Mouse (Mus musculus) heart, embryonic 14.5 days (tissue): Measurements from ENCODE around the gene A730009L09Rik. TPM values are rescaled to one million over a fixed set of nuclear protein-coding genes. Genes with fewer than 3 reads are reported as not detected.

Experiments
- ATAC-seq: fragments of 200-750 bp; cut with Nextera tagmentation; 2 replicates; pipeline ENCODE4 v1.8.0; 2017; ENCODE audit warnings: low read depth, moderate TSS enrichment; ENCODE audit not compliant: insufficient number of reproducible peaks, insufficient read depth, low FRiP score
- H3K27ac ChIP-seq, 2 experiments: fragments of 200-500 bp in 1 of 2; fragments of 300-500 bp in 1 of 2; sonication (generic) in 1 of 2; replicated peaks in 1 of 2; 2 replicates each; pipeline ENCODE4 v1.5.1; 2012 to 2014; ENCODE audit warnings: low read depth in 2 of 2, low read length in 2 of 2, control low read depth in 1 of 2, mild to moderate bottlenecking in 1 of 2, mixed read lengths in 1 of 2; ENCODE audit not compliant: control insufficient read depth in 1 of 2, insufficient read depth in 1 of 2
- H3K27me3 ChIP-seq: fragments of 300-500 bp; sonication (generic); 2 replicates; pipeline ENCODE4 v1.6.1; 2014; ENCODE audit warnings: mild to moderate bottlenecking, low read length, control low read depth; ENCODE audit not compliant: control insufficient read depth, insufficient read depth
- H3K36me3 ChIP-seq: fragments of 300-500 bp; sonication (generic); 2 replicates; pipeline ENCODE4 v1.6.1; 2014; ENCODE audit warnings: mild to moderate bottlenecking, control low read depth, low read length, mixed read lengths; ENCODE audit not compliant: control insufficient read depth, insufficient read depth
- H3K4me1 ChIP-seq, 2 experiments: fragments of 200-500 bp in 1 of 2; fragments of 300-500 bp in 1 of 2; sonication (generic) in 1 of 2; 2 replicates each; pipeline ENCODE4 v1.6.1; 2012 to 2014; ENCODE audit warnings: low read length in 2 of 2, control low read depth in 1 of 2, mixed read lengths in 1 of 2; ENCODE audit not compliant: control insufficient read depth in 2 of 2, insufficient read depth in 2 of 2
- H3K4me2 ChIP-seq: fragments of 300-500 bp; sonication (generic); 2 replicates; pipeline ENCODE4 v1.6.1; 2014; ENCODE audit warnings: mild to moderate bottlenecking, low read length
- H3K4me3 ChIP-seq, 2 experiments: fragments of 200-500 bp in 1 of 2; fragments of 300-500 bp in 1 of 2; sonication (generic) in 1 of 2; 2 replicates each; pipeline ENCODE4 v1.5.1; 2012 to 2014; ENCODE audit warnings: low read length in 2 of 2, mild to moderate bottlenecking in 2 of 2, control low read depth in 1 of 2, low read depth in 1 of 2, moderate library complexity in 1 of 2; ENCODE audit not compliant: control insufficient read depth in 1 of 2, insufficient read depth in 1 of 2
- H3K9ac ChIP-seq: fragments of 300-500 bp; sonication (generic); 2 replicates; pipeline ENCODE4 v1.6.1; 2014; ENCODE audit warnings: mild to moderate bottlenecking, low read length
- H3K9me3 ChIP-seq: fragments of 300-500 bp; sonication (generic); 2 replicates; pipeline ENCODE4 v1.6.1; 2016; ENCODE audit warnings: low read length, control low read depth; ENCODE audit not compliant: control insufficient read depth
- WGBS: fragments of 180-500 bp; shearing (Covaris S2); extraction: QIAGEN DNeasy Blood & Tissue Kit; methylation state at CpG from one replicate; pipeline ENCODE4 v1.1.7; 2014; 5-methylcytosine and 5-hydroxymethylcytosine counted together
- polyA plus RNA-seq: library from polyadenylated mRNA; unstranded; fragments of >200 nt; fragmentation: Nextera tagmentation; extraction: Ambion mirVana; gene quantifications from 2 replicates; pipeline ENCODE4 v1.2.1, GENCODE M21; 2014

The A730009L09Rik gene
- polyA plus RNA-seq, 1 experiment from 2014 or later = not detected

GRCm38 (mm10) chr16:84477952-84478351 is 37.0 kb upstream of the A730009L09Rik start:
- Histone ChIP-seq H3K27ac (no peak overlapping the region), H3K4me2 (no peak overlapping the region), H3K4me1 (no peaks in the 10 kb centered on the region), H3K36me3 (no peaks in the 10 kb centered on the region), H3K9me3 (no peaks in the 10 kb centered on the region), H3K27me3 (no peaks in the 10 kb centered on the region), H3K4me3 (no peak overlapping the region), H3K9ac (no peak overlapping the region)
- ATAC-seq = no peak
- 71% methylated on average over 6 of the region's 6 CpGs for WGBS

- Histone ChIP-seq H3K36me3 (no peaks in the 10 kb centered on the region), H3K9me3 (no peaks in the 10 kb centered on the region), H3K4me2 (no peak overlapping the region), H3K9ac (no peak overlapping the region), H3K4me3 (no peak overlapping the region), H3K4me1 (no peaks in the 10 kb centered on the region), H3K27ac (no peak overlapping the region), H3K27me3 (no peaks in the 10 kb centered on the region)
- 42% methylated on average over 11 of the region's 11 CpGs for WGBS
- no peak for ATAC-seq
These were observed 29.0 kb upstream of the A730009L09Rik start for GRCm38 (mm10) chr16:84485931-84486330.

GRCm38 (mm10) chr16:84494818-84495217 is 20.1 kb upstream of the A730009L09Rik start:
- Histone ChIP-seq H3K9ac (no peak overlapping the region), H3K4me1 (peaks cover 0 to 5% of the 10 kb centered on the region in 2 experiments; a peak in 1 of 4 replicates), H3K27ac (no peak overlapping the region), H3K4me2 (no peak overlapping the region), H3K27me3 (no peaks in the 10 kb centered on the region), H3K36me3 (no peaks in the 10 kb centered on the region), H3K9me3 (no peaks in the 10 kb centered on the region), H3K4me3 (no peak overlapping the region)
- ATAC-seq = no peak
- 77% methylated on average over 3 of the region's 3 CpGs for WGBS

GRCm38 (mm10) chr16:84495438-84495837 is 19.5 kb upstream of the A730009L09Rik start:
- no peaks in the 10 kb centered on the region for H3K9me3 ChIP-seq
- H3K4me3 ChIP-seq = no peak overlapping the region
- no peak overlapping the region for H3K27ac ChIP-seq
- H3K9ac ChIP-seq = no peak overlapping the region
- no peak for ATAC-seq
- no peaks in the 10 kb centered on the region for H3K36me3 ChIP-seq
- H3K27me3 ChIP-seq = no peaks in the 10 kb centered on the region
- H3K4me1 ChIP-seq = peaks cover 0 to 5% of the 10 kb centered on the region in 2 experiments; a peak in 1 of 4 replicates
- H3K4me2 ChIP-seq = no peak overlapping the region
- 49% methylated on average over 2 of the region's 2 CpGs for WGBS

- Histone ChIP-seq H3K27ac (no peak overlapping the region), H3K4me3 (no peak overlapping the region), H3K9ac (no peak overlapping the region), H3K27me3 (no peaks in the 10 kb centered on the region), H3K9me3 (peaks cover 7% of the 10 kb centered on the region; the same call in 1 of the 2 replicates), H3K4me2 (no peak overlapping the region), H3K4me1 (no peaks in the 10 kb centered on the region; a peak in 1 of 4 replicates), H3K36me3 (no peaks in the 10 kb centered on the region)
- ATAC-seq = no peak
- 49% methylated on average over 4 of the region's 4 CpGs for WGBS
These were observed 7.2 kb upstream of the A730009L09Rik start for GRCm38 (mm10) chr16:84507681-84508080.

GRCm38 (mm10) chr16:84521975-84522635 is 7.2 kb downstream of the A730009L09Rik start:
- H3K4me2 ChIP-seq = no peak overlapping the region
- H3K4me1 ChIP-seq = no peaks in the 10 kb centered on the region
- no peaks in the 10 kb centered on the region for H3K9me3 ChIP-seq
- H3K9ac ChIP-seq = no peak overlapping the region
- 79% methylated on average over 11 of the region's 11 CpGs for WGBS
- no peak overlapping the region for H3K4me3 ChIP-seq
- no peak for ATAC-seq
- H3K27ac ChIP-seq = no peak overlapping the region
- no peaks in the 10 kb centered on the region for H3K36me3 ChIP-seq
- H3K27me3 ChIP-seq = no peaks in the 10 kb centered on the region

GRCm38 (mm10) chr16:84523061-84523460 is 8.1 kb downstream of the A730009L09Rik start:
- Histone ChIP-seq H3K36me3 (no peaks in the 10 kb centered on the region), H3K4me1 (no peaks in the 10 kb centered on the region), H3K27me3 (no peaks in the 10 kb centered on the region), H3K4me2 (no peak overlapping the region), H3K27ac (no peak overlapping the region), H3K9ac (no peak overlapping the region), H3K9me3 (no peaks in the 10 kb centered on the region), H3K4me3 (no peak overlapping the region)
- 66% methylated on average over 5 of the region's 5 CpGs for WGBS
- ATAC-seq = no peak

- H3K27ac ChIP-seq = no peak overlapping the region
- H3K4me2 ChIP-seq = no peak overlapping the region
- H3K9ac ChIP-seq = no peak overlapping the region
- H3K27me3 ChIP-seq = no peaks in the 10 kb centered on the region
- no peaks in the 10 kb centered on the region for H3K4me1 ChIP-seq
- 42% methylated on average over 11 of the region's 11 CpGs for WGBS
- no peaks in the 10 kb centered on the region for H3K9me3 ChIP-seq
- no peaks in the 10 kb centered on the region for H3K36me3 ChIP-seq
- no peak for ATAC-seq
- H3K4me3 ChIP-seq = no peak overlapping the region
These were observed 12.5 kb downstream of the A730009L09Rik start for GRCm38 (mm10) chr16:84527375-84527774.
